Mouse (Mus musculus): ENCODE results near the gene Nedd4.

- TF ChIP-seq CTCF (IDR thresholded peaks at IDR 0.05; ENCODE audit: extremely low read depth, insufficient read depth, low read length) (no peak), POLR2A (IDR thresholded peaks at IDR 0.05; ENCODE audit: extremely low read depth, insufficient read depth, low read length) (no peak)
These were observed 101.0 kb downstream of the Nedd4 start for GRCm38 (mm10) chr9:72763050-72763718.
